Mouse (Mus musculus) lung, postnatal 4 days (tissue): Measurements from ENCODE around the gene Prlr.
A peak's percentile ranks its signal among the peaks of the same experiment; 100 is the strongest.

Source experiments
- DNase-seq, 2 experiments: peaks; one replicate each; pipeline ENCODE4 v3.0.0; 2021

The Prlr gene

GRCm38 (mm10) chr15:10177083-10177482, at the start of gene Prlr:
TSS of gene Prlr (plus strand) at chr15:10177238.
- DNase-seq, result no peak

DNA sequence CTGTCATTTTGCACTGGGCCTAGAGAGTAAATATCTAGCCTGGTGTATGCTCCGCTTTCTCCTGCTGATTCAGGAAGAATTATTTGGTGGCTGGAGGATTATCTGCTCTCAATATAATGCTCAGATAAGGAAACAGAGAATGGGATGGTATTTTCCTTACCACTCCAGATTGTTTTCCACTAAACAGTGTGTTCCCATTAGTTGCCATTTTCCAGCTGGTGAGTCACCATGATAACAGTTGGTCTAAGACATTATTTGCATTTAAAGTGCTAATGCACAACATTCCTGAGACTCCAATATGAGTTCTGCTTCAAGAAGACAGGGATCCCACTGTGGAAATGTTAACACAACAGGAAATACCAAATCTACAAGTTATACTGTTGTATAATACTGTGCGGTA, 43.3 kb upstream of the Prlr start:
- DNase-seq, result no peak

DNA sequence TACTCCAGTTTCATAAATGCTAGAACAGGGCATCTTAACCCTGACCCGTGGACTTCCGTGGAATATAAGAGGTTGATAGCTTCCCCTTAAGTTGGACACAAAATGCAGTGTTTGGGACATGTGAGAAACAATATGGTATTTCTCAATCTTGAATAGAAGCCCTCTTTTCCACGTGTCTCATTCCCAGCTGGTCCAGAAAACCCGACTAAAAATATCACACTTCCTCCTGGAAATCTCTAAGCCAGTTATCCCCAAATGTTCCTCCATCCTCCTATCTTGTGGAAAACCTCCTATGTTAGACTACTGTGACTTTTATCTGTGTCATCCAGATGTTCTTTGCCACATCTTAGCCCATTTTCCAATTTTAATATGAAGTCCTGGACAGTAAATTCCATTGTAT, 42.1 kb upstream of the Prlr start:
- DNase-seq, result no peak

GRCm38 (mm10) chr15:10144520-10144919, 32.5 kb upstream of the Prlr start:
- DNase-seq, result no peak

DNA sequence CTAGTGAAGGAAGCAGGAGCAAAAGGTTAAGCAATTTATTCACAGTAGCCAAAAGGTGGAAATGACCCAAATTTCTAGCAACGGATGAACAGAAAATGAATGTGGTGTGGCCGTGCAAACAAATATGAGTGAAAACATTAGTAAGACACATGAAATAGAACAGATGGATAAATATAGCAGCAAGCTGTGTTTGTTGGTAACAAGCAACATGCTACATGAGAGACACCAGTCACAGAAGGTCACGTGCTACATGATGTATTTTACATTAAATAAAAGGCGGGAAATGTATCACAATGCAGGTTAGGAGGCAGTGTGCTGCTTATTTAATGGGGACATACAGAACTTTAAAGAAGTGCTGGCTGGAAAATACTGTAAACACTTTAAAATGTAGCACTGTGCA, 28.8 kb upstream of the Prlr start:
- no peak for DNase-seq

- no peak for DNase-seq
Observed at GRCm38 (mm10) chr15:10160663-10161062, 16.4 kb upstream of the Prlr start.

- no peak for DNase-seq
Observed at GRCm38 (mm10) chr15:10175078-10175477, 2.0 kb upstream of the Prlr start.

- DNase-seq, result no peak
Observed at GRCm38 (mm10) chr15:10175656-10176055, 1.4 kb upstream of the Prlr start.

GRCm38 (mm10) chr15:10177519-10178130, 587 bp downstream of the Prlr start:
- DNase-seq, result peak in 1 of 2 experiments; percentile 20

GRCm38 (mm10) chr15:10178131-10178566, 1.1 kb downstream of the Prlr start:
- peak in 1 of 2 experiments; percentile 4 for DNase-seq

GRCm38 (mm10) chr15:10180694-10181093, 3.7 kb downstream of the Prlr start:
- DNase-seq, result no peak

DNA sequence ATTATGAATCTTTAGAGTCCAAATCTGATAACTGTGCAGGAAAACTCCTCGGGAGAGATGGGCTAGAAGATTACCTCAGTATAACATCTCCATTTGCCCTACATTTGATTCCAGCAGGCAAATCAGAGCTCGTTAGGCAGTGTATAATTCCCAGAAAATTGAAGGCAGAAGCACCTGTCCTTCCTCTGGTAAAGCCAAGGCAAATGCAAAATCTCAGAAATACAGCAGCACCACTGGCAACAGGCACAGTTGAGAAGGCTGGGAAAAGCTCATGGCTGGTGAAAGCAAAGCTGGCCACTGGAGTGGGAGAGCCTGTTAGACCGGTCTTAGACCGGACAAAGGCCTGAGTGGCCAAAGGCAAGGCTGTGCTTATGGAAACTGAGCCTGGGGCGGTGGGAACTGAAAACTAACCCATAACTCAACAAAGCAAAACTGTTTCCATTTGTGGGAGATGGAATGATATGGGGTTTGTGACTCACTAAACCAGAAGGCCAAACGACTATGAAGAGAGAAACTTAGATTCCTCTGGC, 15.1 kb downstream of the Prlr start:
- DNase-seq, result no peak

GRCm38 (mm10) chr15:10200991-10201390, 24.0 kb downstream of the Prlr start:
- no peak for DNase-seq

GRCm38 (mm10) chr15:10202504-10203302, 25.7 kb downstream of the Prlr start:
- no peak for DNase-seq

DNA sequence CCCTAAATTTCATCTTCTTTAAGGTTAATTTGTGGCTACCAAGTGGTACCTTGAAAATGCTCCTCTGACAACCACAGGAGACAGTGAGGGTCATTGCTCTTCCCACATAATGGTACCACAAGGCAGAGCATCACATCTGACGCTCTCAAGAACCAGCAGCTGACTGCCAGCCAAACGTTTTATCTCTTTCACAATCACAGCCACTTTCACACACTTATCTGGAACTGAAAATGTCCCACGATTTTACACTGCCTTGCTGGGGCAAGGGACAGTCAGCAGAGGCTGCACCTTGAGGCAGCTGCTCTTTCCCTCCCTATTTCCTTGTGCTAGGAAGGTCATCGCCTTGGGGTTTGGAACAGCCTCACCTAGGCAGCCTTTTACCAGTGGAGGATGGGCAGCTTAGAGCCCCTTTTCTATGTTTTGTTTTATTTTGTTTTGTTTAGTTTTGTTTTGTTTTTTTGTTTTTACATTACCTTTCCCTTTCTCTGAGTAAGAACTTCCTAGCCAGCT, 33.3 kb downstream of the Prlr start:
- no peak for DNase-seq

DNA sequence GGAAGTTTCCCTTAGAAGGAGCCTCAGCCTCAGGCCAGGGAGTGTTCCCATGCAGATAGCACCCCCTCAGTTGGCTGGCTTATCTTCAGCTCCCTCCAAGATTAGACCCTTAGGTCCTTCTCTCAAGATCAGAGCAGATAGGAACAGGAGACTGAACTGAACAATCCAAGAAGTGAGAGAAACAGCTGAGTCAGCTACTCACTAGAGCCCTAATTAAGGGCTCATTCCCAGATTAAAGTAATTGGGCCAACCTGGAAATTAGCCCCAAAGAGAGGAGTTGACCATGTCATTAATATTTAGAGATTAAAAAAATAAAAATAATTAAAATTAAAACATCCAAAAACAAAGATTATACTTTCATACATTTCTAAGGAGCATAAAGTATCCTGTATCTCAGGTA, 35.0 kb downstream of the Prlr start:
- no peak for DNase-seq

GRCm38 (mm10) chr15:10213213-10213612, 36.2 kb downstream of the Prlr start:
- no peak for DNase-seq

- no peak for DNase-seq
Observed at GRCm38 (mm10) chr15:10213710-10214109, 36.7 kb downstream of the Prlr start.

DNA sequence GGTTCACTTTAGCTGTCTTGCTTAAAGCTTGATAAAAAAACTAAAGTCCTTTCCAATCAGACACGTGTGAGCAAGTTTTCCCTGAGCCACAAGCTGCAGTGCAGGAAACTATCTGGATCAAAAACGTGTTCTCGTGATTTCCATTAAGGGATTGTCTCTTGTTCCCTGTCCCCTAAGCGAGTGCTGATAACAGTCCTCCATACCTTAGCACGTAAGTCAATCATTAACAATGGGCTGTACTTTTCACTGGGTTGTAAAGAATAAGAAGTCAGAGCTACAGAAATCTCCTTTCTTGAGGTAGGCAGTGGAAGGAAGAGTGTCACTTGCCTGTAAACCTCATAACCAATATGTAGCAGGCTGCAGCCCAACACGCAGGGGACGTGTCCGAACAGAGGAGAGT, 38.7 kb downstream of the Prlr start:
- DNase-seq, result no peak

- no peak for DNase-seq
Observed at GRCm38 (mm10) chr15:10216189-10216588, 39.2 kb downstream of the Prlr start.

DNA sequence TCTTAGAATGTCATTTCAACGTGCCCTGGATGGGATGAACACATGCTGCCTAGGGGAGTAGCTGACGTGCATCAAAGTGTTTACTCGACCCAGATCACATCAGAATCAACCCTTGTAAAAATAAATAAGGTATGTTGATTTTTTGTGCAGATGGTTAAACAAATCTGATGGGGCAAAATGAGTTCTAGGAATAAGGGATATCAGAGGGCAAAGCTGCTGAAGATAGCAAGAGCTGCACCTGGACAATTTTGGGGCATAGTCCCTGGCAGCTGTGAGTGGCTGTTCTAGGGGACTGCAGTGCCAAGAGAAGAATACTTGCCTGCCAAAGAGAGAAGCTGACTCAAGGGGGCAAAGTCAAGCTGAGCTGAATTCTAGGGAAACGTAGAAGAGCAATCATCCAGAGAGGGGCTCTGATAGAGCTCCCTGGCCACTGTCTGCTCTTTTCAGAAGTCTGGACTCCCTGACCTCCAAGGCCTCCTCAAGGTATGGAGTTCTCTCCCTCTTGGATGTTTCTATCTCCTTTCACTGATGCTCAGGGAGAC, 46.6 kb downstream of the Prlr start:
- no peak for DNase-seq

- DNase-seq, result no peak
Observed at GRCm38 (mm10) chr15:10225701-10226100, 48.7 kb downstream of the Prlr start.

DNA sequence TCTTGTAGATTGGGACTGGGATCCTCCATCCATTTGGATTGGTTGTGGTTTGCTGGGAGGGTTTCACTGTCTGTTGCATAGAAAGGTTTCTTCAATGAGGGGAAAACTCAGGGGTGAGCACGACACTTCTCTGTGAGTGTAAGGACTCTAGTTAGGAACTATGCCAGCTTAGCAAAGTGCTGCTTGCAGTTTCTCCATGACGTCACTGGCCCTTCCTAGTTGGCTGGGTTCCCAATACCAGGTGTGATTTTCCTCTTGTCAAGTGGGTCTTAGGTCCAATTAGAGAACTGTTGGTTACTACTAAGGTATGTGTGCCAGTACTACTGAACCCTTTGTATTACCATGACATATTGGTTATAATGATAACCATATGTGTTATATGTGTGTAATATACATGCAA, 51.6 kb downstream of the Prlr start:
- peak in 1 of 2 experiments; percentile 15 for DNase-seq

DNA sequence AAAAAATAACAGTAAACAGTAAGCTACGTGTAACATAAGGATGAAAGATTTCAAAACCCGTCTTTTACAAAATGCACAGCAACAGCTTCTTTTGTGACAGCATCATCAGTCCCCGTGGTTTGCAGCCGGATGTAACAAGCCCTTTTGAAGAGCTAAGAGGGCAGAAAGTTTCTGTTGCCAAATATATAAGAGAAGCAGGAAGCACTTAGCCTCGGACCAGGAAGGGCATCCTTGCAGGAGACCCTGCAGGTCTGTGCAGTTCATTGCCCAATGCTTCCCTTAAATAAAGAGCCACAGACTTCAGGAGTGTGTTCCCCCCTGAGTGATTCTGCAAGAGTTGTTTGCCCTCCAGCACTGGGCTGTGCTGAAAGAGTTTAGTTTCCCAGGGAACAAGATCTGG, 58.9 kb downstream of the Prlr start:
- no peak for DNase-seq
